Mouse (Mus musculus) spleen, adult 2 months (tissue): Measurements from ENCODE around the gene Mup18. TPM values are rescaled to one million over a fixed set of nuclear protein-coding genes. Genes with fewer than 3 reads are reported as not detected.
"Not testable (repeated sequence)": the region's sequence is repeated elsewhere in the genome, so short reads cannot be mapped to it uniquely, and the experiment has no call there.

Experiments
- DNase-seq, 2 experiments: peaks; one replicate each; pipeline versions ENCODE4 v3.0.0 to v3.0.0-alpha.2; 2012 to 2021; ENCODE audit warnings: low spot score in 2 of 2, low read depth in 1 of 2
- H3K27ac ChIP-seq: fragments of 200-500 bp; 2 replicates; pipeline ENCODE4 v1.5.1; 2012; ENCODE audit warnings: low read length, inconsistent platforms; ENCODE audit not compliant: insufficient read depth
- H3K27me3 ChIP-seq: fragments of 200-500 bp; 2 replicates; pipeline ENCODE4 v1.6.1; 2012; ENCODE audit warnings: mild to moderate bottlenecking, moderate library complexity, low read length, inconsistent platforms; ENCODE audit not compliant: control insufficient read depth, insufficient read depth
- H3K36me3 ChIP-seq: fragments of 200-500 bp; 2 replicates; pipeline ENCODE4 v1.6.1; 2012; ENCODE audit warnings: mild to moderate bottlenecking, low read length, inconsistent platforms; ENCODE audit not compliant: control insufficient read depth, insufficient read depth
- H3K4me1 ChIP-seq: fragments of 200-500 bp; 2 replicates; pipeline ENCODE4 v1.6.1; 2011; ENCODE audit warnings: inconsistent platforms; ENCODE audit not compliant: control insufficient read depth, insufficient read depth, insufficient read length
- H3K4me3 ChIP-seq: fragments of 200-500 bp; 2 replicates; pipeline ENCODE4 v1.5.1; 2011; ENCODE audit warnings: mild to moderate bottlenecking, inconsistent platforms; ENCODE audit not compliant: insufficient read depth, insufficient read length; ENCODE audit errors: extremely low read depth
- WGBS: fragments of 180-500 bp; shearing (Covaris S2); methylation state at CpG from one replicate; pipeline ENCODE4 v1.1.7; 2018; 5-methylcytosine and 5-hydroxymethylcytosine counted together
- polyA plus RNA-seq: library from polyadenylated mRNA; depleted of rRNA; stranded (reverse); fragments of >200 nt; gene quantifications from 2 replicates; pipeline ENCODE4 v1.2.3, GENCODE M21; 2012; rRNA removed

Gene Mup18
- polyA plus RNA-seq = not detected in 2 replicates

GRCm38 (mm10) chr4:61674036-61674435, at the start of gene Mup18:
Gene Mup18, minus strand, starts transcription at chr4:61674136.
- not testable (repeated sequence) for H3K4me1 ChIP-seq, DNase-seq, H3K36me3 ChIP-seq, H3K4me3 ChIP-seq, H3K27me3 ChIP-seq, H3K27ac ChIP-seq
- WGBS = 88% methylated on average over 2 of the region's 2 CpGs

GRCm38 (mm10) chr4:61714296-61714695, 40.4 kb upstream of the Mup18 start:
- not testable (repeated sequence) for DNase-seq, H3K4me1 ChIP-seq, H3K27me3 ChIP-seq, H3K27ac ChIP-seq, H3K4me3 ChIP-seq, H3K36me3 ChIP-seq
- 85% methylated on average over 6 of the region's 6 CpGs for WGBS

Other genes with a start within 250 kb of the Mup18 start
- gene Mup15, start 234.4 kb downstream of the Mup18 start, polyA plus RNA-seq = not detected in 2 replicates
- gene Mup16, start 154.6 kb downstream of the Mup18 start, polyA plus RNA-seq = not detected in 2 replicates
- not detected in 2 replicates for gene Mup17, start 78.3 kb downstream of the Mup18 start, polyA plus RNA-seq
- gene Mup19, start 108.1 kb upstream of the Mup18 start, polyA plus RNA-seq = not detected in 2 replicates
- not detected in 2 replicates for gene Mup5, start 161.1 kb upstream of the Mup18 start, polyA plus RNA-seq